In the genomic region with DNA sequence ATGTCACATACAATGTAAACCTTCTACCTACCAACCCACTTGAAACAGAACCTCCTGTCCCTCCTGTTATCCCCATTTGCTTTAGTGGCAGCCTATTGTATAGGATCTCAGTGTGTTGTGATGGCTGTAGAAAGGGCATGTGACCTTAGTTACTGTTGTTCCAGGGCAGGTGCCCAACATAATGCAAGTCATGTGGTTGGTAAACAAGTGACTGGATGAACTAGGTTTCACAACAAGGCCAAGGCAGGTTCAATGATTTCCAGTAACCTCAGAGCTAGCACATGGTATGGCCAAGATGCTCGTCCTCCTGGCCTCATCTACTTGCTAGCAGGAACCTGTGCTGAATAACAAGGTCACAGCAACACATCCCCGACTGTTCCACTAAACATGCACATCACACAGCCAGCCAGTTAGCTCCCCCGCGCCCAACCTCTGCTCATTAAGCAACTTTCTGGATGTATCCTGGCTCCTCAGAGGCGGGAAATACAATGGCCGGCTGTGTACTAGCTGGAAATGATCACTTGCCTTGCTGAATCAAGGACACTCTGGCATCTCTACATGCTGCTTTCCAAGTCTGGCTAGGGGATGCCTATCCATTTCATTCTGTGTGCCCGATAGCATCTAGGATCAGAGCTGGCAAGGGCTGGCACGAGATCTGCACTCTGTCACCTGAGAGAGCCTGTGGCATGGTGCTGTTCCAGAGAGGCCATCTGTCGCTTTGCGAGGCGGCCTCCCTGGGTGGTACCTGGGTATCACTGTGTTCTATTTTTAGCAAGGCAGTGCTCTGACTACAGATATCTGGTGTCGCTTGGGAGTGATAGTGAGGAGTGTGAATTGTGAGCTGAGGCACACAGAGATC, we compare ENCODE assay signal across 10 mouse cellular contexts.
DNase-seq lines count a peak whose midpoint lies in the region; ATAC-seq lines count a peak whose summit lies in the region.
"Had no signal": no experiment of that assay in that cellular context is flagged by ENCODE, and none has a peak within 500 bp of the region (broad histone marks: within the 10 kb centered on the region; RNA-seq: fewer than 3 reads in every experiment).

No protein-coding gene starts in this region.

- ATAC-seq in intestine, embryonic 15.5 days: no peak

- WGBS in heart, embryonic 10.5 days: 61% methylated on average over 12 of the region's 12 CpGs
- WGBS in intestine, embryonic 15.5 days: 85% methylated on average over 12 of the region's 12 CpGs

- peaks cover 28% of the 10 kb centered on the region for H3K4me1 ChIP-seq in heart, embryonic 10.5 days
- H3K4me1 ChIP-seq in intestine, embryonic 15.5 days (replicated peaks): no peaks in the 10 kb centered on the region
- H3K4me1 ChIP-seq: midbrain, embryonic 12.5 days had no signal

- DNase-seq in heart, adult 11 months: peak; percentile 96
- DNase-seq in heart, postnatal 25 days (ENCODE audit: low spot score): no peak
- peak; percentile 9 for DNase-seq in urinary bladder, adult 2 months (ENCODE audit: low spot score)
- no peak for DNase-seq in urinary bladder, postnatal 10 days (ENCODE audit: low spot score)
- peak; percentile 70 for DNase-seq in heart, embryonic 10.5 days (ENCODE audit: low spot score)
- no peak for DNase-seq in frontal cortex, adult 2 months (ENCODE audit: extremely low spot score in 1 of 2, low spot score in 1 of 2)
- no peak for DNase-seq in kidney, postnatal 25 days
- DNase-seq: kidney, adult 2 months had no signal

- H3K4me2 ChIP-seq in intestine, embryonic 15.5 days (replicated peaks): no peak overlapping the region
- H3K4me2 ChIP-seq: midbrain, embryonic 12.5 days had no signal

- intact Hi-C loops in heart, postnatal 25 days (cut with DNase I): no loop called here

- no peak overlapping the region for H3K4me3 ChIP-seq in heart, embryonic 10.5 days
- H3K4me3 ChIP-seq in intestine, embryonic 15.5 days (replicated peaks): no peak overlapping the region
- H3K4me3 ChIP-seq: midbrain, embryonic 12.5 days had no signal

- peaks cover 3% of the 10 kb centered on the region; the same call in 1 of the 2 replicates for H3K36me3 ChIP-seq in heart, embryonic 10.5 days
- no peaks in the 10 kb centered on the region for H3K36me3 ChIP-seq in intestine, embryonic 15.5 days
- H3K36me3 ChIP-seq: midbrain, embryonic 12.5 days had no signal

- no peak overlapping the region for H3K9ac ChIP-seq in intestine, embryonic 15.5 days
- H3K9ac ChIP-seq: midbrain, embryonic 12.5 days had no signal

- H3K9me3 ChIP-seq in heart, embryonic 10.5 days: no peaks in the 10 kb centered on the region
- H3K9me3 ChIP-seq in intestine, embryonic 15.5 days: no peaks in the 10 kb centered on the region
- H3K9me3 ChIP-seq: midbrain, embryonic 12.5 days had no signal

- H3K27ac ChIP-seq in heart, embryonic 10.5 days: peak overlapping the region; percentile 65
- H3K27ac ChIP-seq in intestine, embryonic 15.5 days: no peak overlapping the region
- H3K27ac ChIP-seq: midbrain, embryonic 12.5 days had no signal

- no peaks in the 10 kb centered on the region for H3K27me3 ChIP-seq in heart, embryonic 10.5 days (ENCODE audit: insufficient read depth, poor library complexity, severe bottlenecking)
- H3K27me3 ChIP-seq in intestine, embryonic 15.5 days (replicated peaks): no peaks in the 10 kb centered on the region
- H3K27me3 ChIP-seq: midbrain, embryonic 12.5 days had no signal

Comparison
In these comparisons a context has a peak if more than half of its experiments do, and no peak if none do; other contexts are left out.
1. DNase-seq: peak in heart, adult 11 months (single experiment), urinary bladder, adult 2 months (single experiment) and heart, embryonic 10.5 days (single experiment); none in heart, postnatal 25 days (single experiment), urinary bladder, postnatal 10 days (single experiment), frontal cortex, adult 2 months (0 of 2) and kidney, postnatal 25 days (0 of 2).